In genomic region chr5:115165895-115166814, GRCm38 (mm10) we compare ENCODE assay signal across 9 mouse cellular contexts. TPM values are rescaled to one million over a fixed set of nuclear protein-coding genes. Genes with fewer than 3 reads are reported as not detected.
DNase-seq lines count a peak whose midpoint lies in the region; ATAC-seq and TF ChIP-seq lines count a peak whose summit lies in the region.
"Had no signal": no experiment of that assay in that cellular context is flagged by ENCODE, and none has a peak within 500 bp of the region (broad histone marks: within the 10 kb centered on the region; RNA-seq: fewer than 3 reads in every experiment).

No protein-coding gene starts in this region.

- no peak overlapping the region for H3K9ac ChIP-seq in intestine, embryonic 15.5 days

- 43% methylated on average over 11 of the region's 11 CpGs for WGBS in intestine, embryonic 15.5 days

- H3K4me3 ChIP-seq in intestine, embryonic 15.5 days (replicated peaks) = no peak overlapping the region
- no peak overlapping the region for H3K4me3 ChIP-seq in left cerebral cortex, adult 2 months

- H3K4me1 ChIP-seq in intestine, embryonic 15.5 days (replicated peaks) = peaks cover 25% of the 10 kb centered on the region

- no peaks in the 10 kb centered on the region for H3K36me3 ChIP-seq in intestine, embryonic 15.5 days

- DNase-seq in lung, postnatal 10 days = peak; percentile 50
- no peak for DNase-seq in lung, adult 18-20 months
- DNase-seq in c-Kit-positive CD71-positive TER-119-negative erythroid progenitor cells, embryonic 14.5 days (ENCODE audit: low read depth) = peak; percentile 31
- DNase-seq in layer of hippocampus, adult 18-20 months (ENCODE audit: low spot score in 2 of 2) = no peak
- no peak for DNase-seq in adrenal gland, adult 8-10 months
- DNase-seq in left cerebral cortex, adult 2 months (ENCODE audit: extremely low spot score in 1 of 2, low spot score in 2 of 2) = no peak

- no peak; the same call in none of the 2 replicates for TF ChIP-seq CTCF in left cerebral cortex, adult 2 months (IDR thresholded peaks at IDR 0.05)

- H3K4me2 ChIP-seq in intestine, embryonic 15.5 days (replicated peaks) = no peak overlapping the region

- intact Hi-C loops in left cerebral cortex, adult 2 months (cut with DNase I) = no loop called here

- peak; percentile 48; the same call in 1 of the 2 replicates for ATAC-seq in intestine, embryonic 15.5 days
- ATAC-seq in megakaryocyte-erythroid progenitor cell, adult 5-6 weeks (replicated peaks; ENCODE audit: low FRiP score, low TSS enrichment, poor library complexity, severe bottlenecking) = peak; percentile 42

- no peaks in the 10 kb centered on the region for H3K9me3 ChIP-seq in intestine, embryonic 15.5 days

- H3K27ac ChIP-seq in intestine, embryonic 15.5 days = peak overlapping the region; percentile 67
- no peak overlapping the region for H3K27ac ChIP-seq in left cerebral cortex, adult 2 months

- H3K27me3 ChIP-seq in intestine, embryonic 15.5 days (replicated peaks) = no peaks in the 10 kb centered on the region

RNA-seq across cellular contexts. Expression of gene Mlec, which starts 8.2 kb away (rescaled TPM):
- 89.9 and 113 TPM in 2 replicates for polyA plus RNA-seq in intestine, embryonic 15.5 days (2015; fragmentation: Nextera tagmentation; extraction: Ambion mirVana)
- total RNA-seq in megakaryocyte-erythroid progenitor cell, adult 5-6 weeks (2014; fragmentation: Nextera tagmentation) = 86.1 and 86.4 TPM in 2 replicates
- 101 and 113 TPM in 2 replicates for total RNA-seq in megakaryocyte-erythroid progenitor cell, adult 5-6 weeks (2017)
- 10 to 100 TPM; 92.5 to 95.1 TPM for total RNA-seq in layer of hippocampus, adult 18-20 months (2021)
- total RNA-seq in adrenal gland, adult 8-10 months (2022) = 100 to 1,000 TPM; 207 to 274 (median 239) TPM
- total RNA-seq in left cerebral cortex, adult 2 months (2021) = 10 to 100 TPM; 87.8 to 89.8 TPM

RNA-seq across cellular contexts. Expression of gene Cabp1, which starts 28.0 kb away (rescaled TPM):
- 1.5 and 2.3 TPM in 2 replicates for polyA plus RNA-seq in intestine, embryonic 15.5 days (2015; fragmentation: Nextera tagmentation; extraction: Ambion mirVana)
- total RNA-seq in megakaryocyte-erythroid progenitor cell, adult 5-6 weeks (2014; fragmentation: Nextera tagmentation) = not detected in 2 replicates
- not detected in 2 replicates for total RNA-seq in megakaryocyte-erythroid progenitor cell, adult 5-6 weeks (2017)
- total RNA-seq in layer of hippocampus, adult 18-20 months (2021) = 100 to 1,000 TPM; 122 to 123 TPM
- 10 to 100 TPM; 11.8 to 59.6 (median 41.5) TPM for total RNA-seq in adrenal gland, adult 8-10 months (2022)
- total RNA-seq in left cerebral cortex, adult 2 months (2021) = 100 to 1,000 TPM; 319 to 335 TPM
- total RNA-seq: common myeloid progenitor, adult 5-6 weeks had no signal

RNA-seq across cellular contexts. Expression of gene Unc119b, which starts 31.4 kb away (rescaled TPM):
- 25.7 and 26.6 TPM in 2 replicates for polyA plus RNA-seq in intestine, embryonic 15.5 days (2015; fragmentation: Nextera tagmentation; extraction: Ambion mirVana)
- 13.8 and 15.5 TPM in 2 replicates for total RNA-seq in megakaryocyte-erythroid progenitor cell, adult 5-6 weeks (2014; fragmentation: Nextera tagmentation)
- 7.1 and 12.7 TPM in 2 replicates for total RNA-seq in megakaryocyte-erythroid progenitor cell, adult 5-6 weeks (2017)
- 10 to 100 TPM; 28.1 to 30.2 TPM for total RNA-seq in layer of hippocampus, adult 18-20 months (2021)
- 10 to 100 TPM; 38.8 to 51.9 (median 45.7) TPM for total RNA-seq in adrenal gland, adult 8-10 months (2022)
- total RNA-seq in left cerebral cortex, adult 2 months (2021) = 10 to 100 TPM; 25.2 to 31.0 TPM

RNA-seq across cellular contexts. Expression of gene Acads, which starts 47.0 kb away (rescaled TPM):
- polyA plus RNA-seq in intestine, embryonic 15.5 days (2015; fragmentation: Nextera tagmentation; extraction: Ambion mirVana) = 119 and 122 TPM in 2 replicates
- 39.6 and 50.3 TPM in 2 replicates for total RNA-seq in megakaryocyte-erythroid progenitor cell, adult 5-6 weeks (2014; fragmentation: Nextera tagmentation)
- total RNA-seq in megakaryocyte-erythroid progenitor cell, adult 5-6 weeks (2017) = 19.2 and 24.8 TPM in 2 replicates
- 1 to 10 TPM; 7.5 to 8.1 TPM for total RNA-seq in layer of hippocampus, adult 18-20 months (2021)
- total RNA-seq in adrenal gland, adult 8-10 months (2022) = 100 to 1,000 TPM; 122 to 219 (median 173) TPM
- 1 to 10 TPM; 6.5 to 7.2 TPM for total RNA-seq in left cerebral cortex, adult 2 months (2021)

Comparison
In these comparisons a context has a peak if more than half of its experiments do, and no peak if none do; other contexts are left out.
1. DNase-seq: peak in lung, postnatal 10 days (single experiment) and c-Kit-positive CD71-positive TER-119-negative erythroid progenitor cells, embryonic 14.5 days (single experiment); none in lung, adult 18-20 months (0 of 2), layer of hippocampus, adult 18-20 months (0 of 2), adrenal gland, adult 8-10 months (single experiment) and left cerebral cortex, adult 2 months (0 of 2).
2. RNA of gene Cabp1, which starts 28.0 kb away (total RNA-seq): 319 to 335 TPM in left cerebral cortex, adult 2 months, 122 to 123 TPM in layer of hippocampus, adult 18-20 months and 11.8 to 59.6 TPM in adrenal gland, adult 8-10 months; not detected in megakaryocyte-erythroid progenitor cell, adult 5-6 weeks; every median in the first group is over 10 times any median in the second.